Mouse (Mus musculus) stomach, postnatal 0 days (tissue): Measurements from ENCODE around the gene Umod. TPM values are rescaled to one million over a fixed set of nuclear protein-coding genes. Genes with fewer than 3 reads are reported as not detected.

Experiments
- ATAC-seq: fragments of 200-750 bp; cut with Nextera tagmentation; 2 replicates; pipeline ENCODE4 v1.8.0; 2017; ENCODE audit not compliant: low FRiP score, low TSS enrichment
- DNase-seq: peaks from one replicate; pipeline ENCODE4 v3.0.0-alpha.2; 2016; ENCODE audit warnings: low spot score
- H3K27ac ChIP-seq: fragments of 300-500 bp; sonication (generic); replicated peaks from 2 replicates; pipeline ENCODE4 v1.5.1; 2014; ENCODE audit warnings: mild to moderate bottlenecking, control low read depth
- H3K27me3 ChIP-seq: fragments of 300-500 bp; sonication (generic); 2 replicates; pipeline ENCODE4 v1.6.1; 2014; ENCODE audit warnings: low read length; ENCODE audit not compliant: control insufficient read depth, insufficient read depth
- H3K36me3 ChIP-seq: fragments of 300-500 bp; sonication (generic); 2 replicates; pipeline ENCODE4 v1.6.1; 2014; ENCODE audit warnings: low read length, mixed read lengths; ENCODE audit not compliant: control insufficient read depth, insufficient read depth
- H3K4me1 ChIP-seq: fragments of 300-500 bp; sonication (generic); replicated peaks from 2 replicates; pipeline ENCODE4 v1.6.1; 2014; ENCODE audit warnings: antibody characterized with exemption; ENCODE audit not compliant: control insufficient read depth, insufficient read depth
- H3K4me2 ChIP-seq: fragments of 300-500 bp; sonication (generic); replicated peaks from 2 replicates; pipeline ENCODE4 v1.6.1; 2014; ENCODE audit warnings: low read depth, mild to moderate bottlenecking, control low read depth, moderate library complexity
- H3K4me3 ChIP-seq: fragments of 300-500 bp; sonication (generic); 2 replicates; pipeline ENCODE4 v1.5.1; 2014; ENCODE audit warnings: low read depth, low read length, control low read depth
- H3K9ac ChIP-seq: fragments of 300-500 bp; sonication (generic); 2 replicates; pipeline ENCODE4 v1.6.1; 2014; ENCODE audit warnings: mild to moderate bottlenecking, low read length, control low read depth, mixed read lengths
- H3K9me3 ChIP-seq: fragments of 300-500 bp; sonication (generic); 2 replicates; pipeline ENCODE4 v1.6.1; 2016; ENCODE audit warnings: low read length; ENCODE audit not compliant: control insufficient read depth
- CTCF ChIP-seq: IDR thresholded peaks from 2 replicates; pipeline ENCODE4 v1.5.1; 2016; ENCODE audit warnings: antibody characterized with exemption, low read depth, mild to moderate bottlenecking, moderate library complexity
- EP300 ChIP-seq: optimal IDR thresholded peaks from 2 replicates; pipeline ENCODE3; 2016; ENCODE audit warnings: antibody characterized with exemption
- WGBS: fragments of 180-500 bp; shearing (Covaris S2); extraction: QIAGEN DNeasy Blood & Tissue Kit; methylation state at CpG from one replicate; pipeline ENCODE4 v1.1.7; 2014; 5-methylcytosine and 5-hydroxymethylcytosine counted together
- polyA plus RNA-seq: library from polyadenylated mRNA; unstranded; fragments of >200 nt; fragmentation: Nextera tagmentation; extraction: Ambion mirVana; gene quantifications from 2 replicates; pipeline ENCODE4 v1.2.1, GENCODE M21; 2015

The Umod gene
- polyA plus RNA-seq: not detected in 2 replicates

DNA sequence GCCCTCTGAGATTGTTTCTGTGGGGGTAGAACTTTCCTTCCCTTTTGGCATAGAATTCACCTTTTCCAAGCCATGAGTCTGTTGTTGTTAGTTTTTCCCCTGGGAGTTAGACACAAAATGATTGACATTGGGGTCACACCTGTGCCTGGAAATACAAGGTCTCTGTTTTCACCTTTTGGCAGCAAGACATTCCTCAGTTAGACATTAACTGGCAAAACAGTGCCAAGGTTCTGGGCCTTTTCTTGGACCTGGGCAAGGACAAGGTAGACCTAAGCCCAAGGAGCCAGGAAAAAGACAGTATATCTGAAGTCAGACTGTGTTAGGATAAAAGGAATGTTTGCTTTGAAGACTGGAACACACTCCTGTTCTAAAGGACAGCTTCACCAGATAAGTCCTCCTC is at the start of gene Umod:
TSS of gene Umod (minus strand) at position 27 of the 400 bp plus-strand sequence.
- Histone ChIP-seq H3K36me3 (no peaks in the 10 kb centered on the region), H3K4me1 (no peaks in the 10 kb centered on the region), H3K4me2 (no peak within 1 kb of the TSS), H3K9ac (no peak within 1 kb of the TSS), H3K9me3 (no peaks in the 10 kb centered on the region), H3K4me3 (no peak within 1 kb of the TSS), H3K27ac (no peak within 1 kb of the TSS), H3K27me3 (no peaks in the 10 kb centered on the region)
- TF ChIP-seq EP300: no peak
- no peak for TF ChIP-seq CTCF
- no peak for DNase-seq
- ATAC-seq: no peak

DNA sequence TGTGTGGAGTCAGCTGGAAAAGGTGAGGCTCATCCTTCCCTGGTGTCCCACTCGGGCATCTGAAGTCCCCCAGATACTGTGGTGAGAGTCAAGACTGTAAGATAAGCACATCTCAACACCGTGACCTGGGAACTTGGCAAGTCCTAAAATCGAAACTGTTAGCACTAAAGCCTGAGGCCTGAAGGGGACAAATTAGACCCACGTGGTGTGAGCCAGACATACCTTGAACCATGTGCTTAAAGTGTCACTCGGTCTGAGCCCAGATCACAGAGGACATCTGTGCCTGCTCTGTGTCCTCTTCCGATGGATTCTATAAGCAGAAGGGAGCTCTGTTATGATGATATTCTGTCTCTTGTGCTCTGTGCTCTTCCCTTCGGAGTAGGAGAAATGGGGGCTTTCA is 49.5 kb upstream of the Umod start:
- H3K9me3 ChIP-seq: no peaks in the 10 kb centered on the region
- H3K27me3 ChIP-seq: no peaks in the 10 kb centered on the region
- no peak overlapping the region for H3K27ac ChIP-seq
- DNase-seq (no peak), ATAC-seq (no peak)
- no peak overlapping the region for H3K9ac ChIP-seq
- H3K4me2 ChIP-seq: no peak overlapping the region
- H3K4me1 ChIP-seq: no peaks in the 10 kb centered on the region
- 72% methylated on average over 7 of the region's 7 CpGs for WGBS
- H3K4me3 ChIP-seq: no peak overlapping the region
- H3K36me3 ChIP-seq: no peaks in the 10 kb centered on the region
- TF ChIP-seq EP300 (no peak), CTCF (no peak)

DNA sequence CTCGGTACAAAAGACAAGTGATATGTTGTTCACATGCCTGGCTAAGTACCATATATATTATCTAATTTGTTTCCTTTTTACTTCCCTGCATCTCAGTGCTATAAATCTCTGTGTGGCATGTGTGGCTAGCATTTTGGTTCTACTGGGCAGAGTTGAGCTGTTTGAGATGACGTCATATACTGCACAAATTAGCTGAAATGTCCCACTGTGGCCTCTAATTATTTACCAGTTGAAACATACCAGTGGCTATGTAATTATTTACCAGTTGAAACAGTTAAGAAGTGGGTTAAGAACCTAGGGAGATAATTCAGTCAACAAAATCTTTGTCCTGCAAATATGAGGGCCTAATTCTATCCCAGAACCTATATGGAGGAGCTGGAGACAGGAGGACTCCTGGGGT is 48.5 kb upstream of the Umod start:
- Histone ChIP-seq H3K4me1 (no peaks in the 10 kb centered on the region), H3K27me3 (no peaks in the 10 kb centered on the region), H3K9me3 (no peaks in the 10 kb centered on the region), H3K36me3 (no peaks in the 10 kb centered on the region), H3K27ac (no peak overlapping the region), H3K4me2 (no peak overlapping the region), H3K4me3 (no peak overlapping the region), H3K9ac (no peak overlapping the region)
- TF ChIP-seq CTCF (no peak), EP300 (no peak)
- no peak for DNase-seq
- 66% methylated on average over 2 of the region's 2 CpGs for WGBS
- ATAC-seq: no peak

DNA sequence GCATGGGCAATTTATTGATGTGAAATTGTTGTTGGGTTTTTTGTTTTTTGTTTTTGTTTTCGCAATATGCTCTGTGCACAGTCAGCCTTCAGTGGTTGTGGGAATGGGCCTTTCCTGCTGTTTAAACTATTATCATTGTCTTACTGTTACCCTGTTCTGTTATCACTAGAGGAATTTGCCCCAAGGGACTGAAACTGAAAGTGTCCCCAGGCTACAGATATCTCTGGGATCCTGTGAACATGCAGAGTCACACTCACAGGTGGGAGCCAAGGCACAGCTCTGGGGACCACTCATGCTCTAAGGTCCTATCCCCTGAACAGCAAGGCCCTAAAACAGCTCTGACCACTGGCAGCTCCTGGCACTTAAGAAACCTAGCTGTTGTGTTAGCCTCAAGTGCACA is 48.1 kb upstream of the Umod start:
- no peak overlapping the region for H3K4me3 ChIP-seq
- no peaks in the 10 kb centered on the region for H3K9me3 ChIP-seq
- no peaks in the 10 kb centered on the region for H3K27me3 ChIP-seq
- WGBS: 90% methylated on average over 1 of the region's 1 CpGs
- no peak overlapping the region for H3K4me2 ChIP-seq
- DNase-seq: no peak
- no peak for ATAC-seq
- no peak overlapping the region for H3K27ac ChIP-seq
- H3K9ac ChIP-seq: no peak overlapping the region
- H3K4me1 ChIP-seq: no peaks in the 10 kb centered on the region
- TF ChIP-seq EP300: no peak
- TF ChIP-seq CTCF: no peak
- H3K36me3 ChIP-seq: no peaks in the 10 kb centered on the region

DNA sequence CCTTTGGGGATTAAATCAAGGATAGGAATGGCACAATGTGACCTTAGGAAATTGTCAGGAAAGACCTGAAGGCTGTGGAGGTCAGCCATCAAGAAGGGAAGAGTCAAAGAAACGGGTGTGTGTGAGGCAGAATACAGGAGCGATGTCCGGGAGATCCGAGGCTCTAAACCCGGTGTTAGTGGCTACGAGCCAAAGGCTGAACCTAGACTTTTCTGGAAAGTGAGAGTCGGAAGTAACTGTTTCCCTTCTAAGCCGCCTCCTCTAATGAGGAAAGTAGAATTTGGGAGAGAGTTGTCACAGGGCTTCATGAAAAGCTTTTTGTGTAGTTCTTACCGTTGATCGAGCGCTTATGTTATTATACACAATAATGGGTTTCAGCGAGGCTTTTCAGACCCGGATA is 47.4 kb upstream of the Umod start:
- H3K4me2 ChIP-seq: no peak overlapping the region
- H3K9ac ChIP-seq: no peak overlapping the region
- WGBS: 74% methylated on average over 13 of the region's 13 CpGs
- no peak overlapping the region for H3K27ac ChIP-seq
- H3K36me3 ChIP-seq: no peaks in the 10 kb centered on the region
- ATAC-seq: no peak
- no peaks in the 10 kb centered on the region for H3K27me3 ChIP-seq
- no peak for TF ChIP-seq EP300
- TF ChIP-seq CTCF: no peak
- H3K4me1 ChIP-seq: no peaks in the 10 kb centered on the region
- DNase-seq: no peak
- no peaks in the 10 kb centered on the region for H3K9me3 ChIP-seq
- H3K4me3 ChIP-seq: no peak overlapping the region

DNA sequence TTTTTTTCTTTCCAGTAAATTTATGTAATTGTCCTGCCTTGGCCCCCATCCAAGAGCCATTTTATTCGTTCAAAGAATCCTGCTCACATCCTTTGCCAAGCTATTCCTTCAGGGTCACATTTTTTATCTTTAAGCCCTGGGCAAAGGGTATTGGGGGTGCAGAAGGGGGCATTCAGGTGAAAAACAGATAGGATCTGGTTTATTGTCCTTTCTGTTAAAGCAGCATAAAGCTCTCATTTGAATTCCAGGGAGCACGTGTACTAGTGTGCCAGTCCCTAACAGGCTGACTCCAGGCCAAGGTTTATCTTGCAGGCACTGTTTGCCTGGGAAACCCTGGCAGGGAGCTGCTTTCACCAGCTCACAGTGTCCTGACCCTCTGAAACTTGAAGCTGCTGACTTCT is 46.8 kb upstream of the Umod start:
- Histone ChIP-seq H3K27me3 (no peaks in the 10 kb centered on the region), H3K4me2 (no peak overlapping the region), H3K9ac (no peak overlapping the region), H3K9me3 (no peaks in the 10 kb centered on the region), H3K27ac (no peak overlapping the region), H3K36me3 (no peaks in the 10 kb centered on the region), H3K4me3 (no peak overlapping the region), H3K4me1 (no peaks in the 10 kb centered on the region)
- peak; percentile 65; the same call in 1 of the 2 replicates for ATAC-seq
- WGBS: 16% methylated on average over 2 of the region's 2 CpGs
- peak; percentile 52 for DNase-seq
- no peak for TF ChIP-seq CTCF
- no peak for TF ChIP-seq EP300
